Mouse (Mus musculus) hindbrain, embryonic 11.5 days (tissue): Measurements from ENCODE around the gene Gm12216. TPM values are rescaled to one million over a fixed set of nuclear protein-coding genes. Genes with fewer than 3 reads are reported as not detected.
"Not testable (repeated sequence)": the region's sequence is repeated elsewhere in the genome, so short reads cannot be mapped to it uniquely, and the experiment has no call there.

Experiments used
- ATAC-seq: fragments of 200-750 bp; cut with Nextera tagmentation; 2 replicates; pipeline ENCODE4 v1.8.0; 2017; ENCODE audit warnings: mild to moderate bottlenecking, moderate TSS enrichment, moderate library complexity; ENCODE audit not compliant: low FRiP score
- DNase-seq: peaks from one replicate; pipeline ENCODE4 v3.0.0-alpha.2; 2015; ENCODE audit warnings: low spot score
- H3K27ac ChIP-seq: fragments of 300-500 bp; sonication (generic); 2 replicates; pipeline ENCODE4 v1.5.1; 2014; ENCODE audit warnings: mild to moderate bottlenecking, low read depth, low read length
- H3K27me3 ChIP-seq: fragments of 300-500 bp; sonication (generic); 2 replicates; pipeline ENCODE4 v1.6.1; 2014; ENCODE audit warnings: mild to moderate bottlenecking, low read length, moderate library complexity, mixed read lengths; ENCODE audit not compliant: control insufficient read depth, insufficient read depth
- H3K36me3 ChIP-seq: fragments of 300-500 bp; sonication (generic); 2 replicates; pipeline ENCODE4 v1.6.1; 2014; ENCODE audit warnings: mild to moderate bottlenecking, low read length, moderate library complexity, mixed read lengths; ENCODE audit not compliant: control insufficient read depth, insufficient read depth
- H3K4me1 ChIP-seq: fragments of 300-500 bp; sonication (generic); replicated peaks from 2 replicates; pipeline ENCODE4 v1.6.1; 2014; ENCODE audit warnings: low read length, mixed read lengths; ENCODE audit not compliant: control insufficient read depth, insufficient read depth
- H3K4me2 ChIP-seq: fragments of 300-500 bp; sonication (generic); replicated peaks from 2 replicates; pipeline ENCODE4 v1.6.1; 2014; ENCODE audit warnings: mild to moderate bottlenecking, low read depth, low read length
- H3K4me3 ChIP-seq: fragments of 300-500 bp; sonication (generic); 2 replicates; pipeline ENCODE4 v1.5.1; 2014; ENCODE audit warnings: low read depth, low read length
- H3K9ac ChIP-seq: fragments of 300-500 bp; sonication (generic); 2 replicates; pipeline ENCODE4 v1.6.1; 2014; ENCODE audit warnings: low read depth, low read length
- H3K9me3 ChIP-seq: fragments of 300-500 bp; sonication (generic); 2 replicates; pipeline ENCODE4 v1.6.1; 2016; ENCODE audit warnings: low read length; ENCODE audit not compliant: control insufficient read depth
- WGBS: fragments of 180-500 bp; shearing (Covaris S2); extraction: QIAGEN DNeasy Blood & Tissue Kit; methylation state at CpG from one replicate; pipeline ENCODE4 v1.1.7; 2014; 5-methylcytosine and 5-hydroxymethylcytosine counted together
- polyA plus RNA-seq: library from polyadenylated mRNA; unstranded; fragments of >200 nt; fragmentation: Nextera tagmentation; extraction: Ambion mirVana; gene quantifications from 2 replicates; pipeline ENCODE4 v1.2.1, GENCODE M21; 2014

Gene Gm12216
- polyA plus RNA-seq, 1 experiment from 2014 or later = not detected

DNA sequence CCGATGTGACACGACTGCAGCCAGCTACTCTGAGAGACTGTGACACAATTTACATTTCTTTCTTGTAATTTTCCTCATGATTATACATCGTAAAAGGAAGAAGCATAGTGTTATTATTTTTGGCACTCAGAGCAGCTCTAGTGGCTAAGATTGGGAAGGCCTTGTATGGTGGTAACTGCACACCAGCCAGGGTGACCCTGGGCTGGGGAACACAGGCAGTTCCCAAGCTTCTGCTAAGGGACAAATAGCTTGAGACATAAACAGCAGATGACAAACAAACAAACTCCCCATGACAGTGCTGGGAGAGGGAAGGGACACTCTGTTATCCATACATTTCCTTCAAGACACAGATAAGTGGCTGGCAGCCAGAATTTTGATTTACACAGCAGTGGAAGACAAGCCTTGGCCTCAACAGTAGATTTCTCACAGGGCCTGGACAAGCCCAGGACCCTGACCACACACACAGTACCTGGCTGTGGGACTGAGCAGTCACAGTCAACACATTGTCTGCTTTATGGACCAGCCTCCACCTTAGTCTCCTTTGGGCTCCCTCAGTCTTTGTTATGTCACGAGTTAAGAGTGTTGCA lies 5.8 kb upstream of the Gm12216 start:
- not testable (repeated sequence) for H3K4me1 ChIP-seq, H3K9me3 ChIP-seq, ATAC-seq, H3K4me3 ChIP-seq, H3K27ac ChIP-seq, H3K4me2 ChIP-seq, H3K9ac ChIP-seq, DNase-seq, H3K27me3 ChIP-seq, H3K36me3 ChIP-seq
- 87% methylated on average over 1 of the region's 4 CpGs for WGBS

DNA sequence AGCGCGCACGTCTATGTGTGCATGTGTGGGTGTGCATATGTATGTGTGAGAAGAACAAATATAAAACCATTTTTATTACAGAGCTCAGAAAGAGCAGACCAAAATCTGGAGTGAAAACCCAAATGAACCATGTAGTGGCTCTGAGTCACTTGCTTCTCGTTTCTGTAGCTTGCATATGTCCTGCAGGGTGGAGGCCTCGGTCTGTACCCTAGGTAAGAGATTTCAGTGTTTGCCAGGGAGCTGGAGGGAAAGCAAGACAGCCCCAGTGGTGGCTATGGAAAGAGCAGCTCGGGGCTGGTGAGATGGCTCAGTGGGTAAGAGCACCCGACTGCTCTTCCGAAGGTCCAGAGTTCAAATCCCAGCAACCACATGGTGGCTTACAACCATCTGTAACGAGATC lies 1.9 kb upstream of the Gm12216 start:
- not testable (repeated sequence) for H3K27ac ChIP-seq, H3K9me3 ChIP-seq, DNase-seq, ATAC-seq, H3K9ac ChIP-seq, H3K4me1 ChIP-seq, H3K36me3 ChIP-seq, H3K4me2 ChIP-seq, H3K27me3 ChIP-seq, H3K4me3 ChIP-seq
- 82% methylated on average over 8 of the region's 9 CpGs for WGBS

DNA sequence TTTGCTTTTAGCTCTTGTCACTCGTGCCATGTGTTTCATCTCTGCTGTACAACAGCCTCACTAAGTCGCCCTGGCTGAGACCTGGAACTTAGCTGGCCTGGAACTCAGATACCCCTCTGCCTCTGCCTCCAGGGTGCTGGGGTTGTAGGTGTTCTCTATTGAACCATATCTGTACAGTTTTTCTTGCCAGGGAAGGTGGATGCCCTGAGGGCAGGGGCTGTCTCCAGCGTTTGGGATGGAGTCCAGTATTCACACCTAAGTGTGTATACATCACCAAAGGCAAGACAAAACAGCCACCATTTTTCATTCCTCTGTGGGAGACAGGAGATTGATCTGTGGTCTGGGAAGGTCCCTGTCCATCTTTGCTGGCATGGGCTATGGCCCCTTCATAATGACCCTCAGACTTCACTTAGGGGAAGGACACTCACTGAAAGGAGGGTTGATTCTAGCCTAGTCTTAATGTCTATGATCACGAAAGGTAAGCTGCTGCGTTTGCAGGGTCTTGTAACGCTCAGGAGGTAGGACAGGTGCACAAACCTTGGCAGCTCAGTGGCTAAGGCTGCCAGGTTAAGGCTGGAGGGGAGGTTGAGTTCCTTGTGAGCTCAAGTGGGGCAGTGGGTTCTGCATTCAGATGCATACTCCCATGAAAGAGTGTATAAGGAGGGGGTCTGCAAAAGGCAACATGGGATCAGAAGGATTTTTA lies 847 bp downstream of the Gm12216 start:
- peaks cover 2% of the 10 kb centered on the region; the same call in 1 of the 2 replicates for H3K27me3 ChIP-seq
- no peaks in the 10 kb centered on the region for H3K4me1 ChIP-seq
- H3K9me3 ChIP-seq = no peaks in the 10 kb centered on the region
- 77% methylated on average over 6 of the region's 6 CpGs for WGBS
- no peak overlapping the region for H3K9ac ChIP-seq
- ATAC-seq = no peak
- DNase-seq = no peak
- no peak overlapping the region for H3K4me3 ChIP-seq
- H3K36me3 ChIP-seq = no peaks in the 10 kb centered on the region
- no peak overlapping the region for H3K27ac ChIP-seq
- no peak overlapping the region for H3K4me2 ChIP-seq

DNA sequence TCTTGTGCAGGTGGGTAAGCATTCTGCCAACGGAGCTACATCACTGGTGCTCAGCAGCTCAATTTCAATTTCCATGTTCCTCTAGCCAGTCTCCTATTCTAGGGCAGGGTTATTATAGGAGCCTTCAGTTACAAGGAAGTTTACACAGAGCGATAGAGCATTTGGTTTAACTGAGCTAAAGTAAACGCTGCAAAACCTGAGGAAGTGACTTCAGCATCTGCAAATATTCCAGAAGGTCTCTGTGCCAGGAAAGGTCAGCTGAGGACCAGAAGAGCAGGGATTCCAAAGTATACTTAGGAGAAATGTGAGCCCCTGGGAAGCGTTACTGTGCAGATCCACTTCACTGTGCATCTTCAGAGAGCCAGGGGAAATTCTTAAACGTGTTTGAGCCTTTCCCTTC lies 5.4 kb downstream of the Gm12216 start:
- Histone ChIP-seq H3K9me3 (no peaks in the 10 kb centered on the region), H3K4me1 (no peaks in the 10 kb centered on the region), H3K27me3 (peaks cover 2% of the 10 kb centered on the region; the same call in 1 of the 2 replicates), H3K4me2 (no peak overlapping the region), H3K27ac (no peak overlapping the region), H3K36me3 (no peaks in the 10 kb centered on the region), H3K4me3 (no peak overlapping the region), H3K9ac (no peak overlapping the region)
- ATAC-seq = no peak
- no peak for DNase-seq
- WGBS = 63% methylated on average over 5 of the region's 5 CpGs

DNA sequence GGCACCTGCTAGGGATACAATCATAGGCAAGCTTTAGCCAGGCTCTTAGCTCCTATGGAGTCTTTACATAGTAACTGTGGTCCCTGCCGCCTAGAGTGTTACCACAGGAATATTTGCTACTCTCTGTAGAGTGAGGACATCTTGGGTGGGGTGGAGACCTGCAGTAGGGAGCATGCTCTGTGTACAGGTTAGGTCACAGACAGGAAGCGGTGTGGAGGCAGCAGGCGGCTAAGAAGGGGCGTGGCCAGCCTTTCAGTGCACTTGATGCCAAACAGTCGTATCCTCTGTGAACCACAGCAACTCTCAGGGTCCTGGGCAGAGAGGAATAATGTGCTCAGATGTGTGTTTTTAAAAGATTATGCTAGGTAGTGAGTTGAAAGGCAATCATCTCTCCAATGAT lies 7.3 kb downstream of the Gm12216 start:
- 64% methylated on average over 5 of the region's 5 CpGs for WGBS
- no peak for ATAC-seq
- H3K9ac ChIP-seq = no peak overlapping the region
- H3K9me3 ChIP-seq = no peaks in the 10 kb centered on the region
- no peak for DNase-seq
- H3K27me3 ChIP-seq = no peaks in the 10 kb centered on the region
- H3K4me3 ChIP-seq = no peak overlapping the region
- no peak overlapping the region for H3K4me2 ChIP-seq
- H3K36me3 ChIP-seq = no peaks in the 10 kb centered on the region
- no peaks in the 10 kb centered on the region for H3K4me1 ChIP-seq
- H3K27ac ChIP-seq = no peak overlapping the region

DNA sequence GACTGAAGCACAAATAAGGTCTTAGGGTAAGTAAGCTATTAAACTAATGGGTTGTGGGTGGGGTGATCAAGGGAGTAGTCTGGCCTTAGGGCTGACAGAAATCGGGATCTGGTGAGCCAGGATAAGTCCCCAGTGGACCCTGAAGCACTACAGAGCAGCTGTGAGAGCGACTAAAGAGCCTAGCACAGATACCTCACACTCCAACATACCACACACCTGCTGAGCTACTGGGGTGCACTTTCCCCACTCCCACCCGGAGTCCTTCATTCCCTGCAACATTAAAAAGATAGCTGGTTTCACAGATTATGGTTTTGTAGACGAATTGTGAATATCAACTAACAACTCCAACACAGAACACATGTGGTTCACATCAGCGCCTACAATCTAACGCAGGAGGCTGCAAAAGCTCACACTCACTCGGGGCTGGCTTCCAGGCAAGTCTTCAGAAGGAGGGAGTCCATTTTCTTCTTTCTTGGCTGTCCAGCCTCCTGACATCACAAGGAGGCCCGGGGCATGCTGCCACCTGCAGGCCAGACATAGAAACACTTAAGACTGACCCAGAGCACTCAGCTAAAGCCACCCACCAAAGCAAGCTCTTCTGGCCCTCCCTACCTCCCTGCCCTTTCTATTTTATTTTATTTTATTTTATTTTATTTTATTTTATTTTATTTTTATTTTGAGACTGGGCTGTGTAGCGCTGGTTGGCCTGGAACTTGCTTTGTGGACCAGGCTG lies 9.3 kb downstream of the Gm12216 start:
- Histone ChIP-seq H3K27me3 (no peaks in the 10 kb centered on the region), H3K27ac (no peak overlapping the region), H3K9me3 (no peaks in the 10 kb centered on the region), H3K4me2 (no peak overlapping the region), H3K4me1 (no peaks in the 10 kb centered on the region), H3K4me3 (no peak overlapping the region), H3K36me3 (no peaks in the 10 kb centered on the region), H3K9ac (0 out of 2 replicates have a peak overlapping the region, but pooled peaks have one; percentile 11)
- ATAC-seq = no peak
- peak; percentile 83 for DNase-seq
- 32% methylated on average over 9 of the region's 9 CpGs for WGBS

DNA sequence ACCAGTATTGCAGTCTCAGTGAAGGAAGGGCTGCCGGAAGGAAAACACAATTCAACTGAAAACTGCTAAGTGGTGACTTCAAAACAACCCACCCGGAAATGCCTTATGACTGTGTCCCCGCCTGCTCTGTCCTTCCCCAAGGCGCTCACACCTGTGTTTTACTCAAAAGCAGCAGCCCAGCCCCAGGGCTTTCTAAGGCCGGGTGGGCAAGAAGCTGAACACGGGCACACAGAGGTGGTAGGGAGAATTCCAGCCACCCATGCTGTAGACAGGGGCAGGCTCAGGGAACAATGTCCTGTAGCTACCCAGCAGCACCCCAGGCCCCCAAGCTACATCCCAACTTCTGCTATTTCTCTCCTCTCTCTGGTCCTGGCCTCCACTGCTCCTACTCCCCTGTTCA lies 13.4 kb downstream of the Gm12216 start:
- Histone ChIP-seq H3K27ac (no peak overlapping the region), H3K9ac (no peak overlapping the region), H3K27me3 (no peaks in the 10 kb centered on the region), H3K4me3 (no peak overlapping the region), H3K9me3 (no peaks in the 10 kb centered on the region), H3K4me1 (no peaks in the 10 kb centered on the region), H3K4me2 (no peak overlapping the region), H3K36me3 (no peaks in the 10 kb centered on the region)
- DNase-seq (no peak), ATAC-seq (no peak)
- 82% methylated on average over 6 of the region's 6 CpGs for WGBS

DNA sequence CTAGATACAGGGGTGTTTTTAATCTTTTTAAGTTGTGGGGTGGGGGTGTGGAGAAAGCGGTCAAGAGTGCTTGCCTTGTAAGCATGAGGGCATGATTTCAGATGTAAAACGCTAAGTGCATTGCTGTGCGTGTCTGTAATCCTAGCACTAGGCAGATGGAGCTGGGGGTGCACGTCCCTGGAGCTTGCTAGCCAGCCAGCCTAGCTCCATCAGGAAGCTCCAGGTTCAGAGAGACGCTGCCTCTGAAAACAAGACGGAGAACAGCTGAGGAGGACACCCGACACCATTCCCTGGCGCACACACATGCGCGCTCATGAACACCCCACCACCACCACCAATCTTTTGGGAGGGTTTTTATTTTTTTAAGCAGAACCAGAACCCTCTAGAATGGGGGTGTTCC lies 15.9 kb downstream of the Gm12216 start:
- Histone ChIP-seq H3K4me3 (no peak overlapping the region), H3K9ac (no peak overlapping the region), H3K9me3 (no peaks in the 10 kb centered on the region), H3K27me3 (no peaks in the 10 kb centered on the region), H3K4me2 (no peak overlapping the region), H3K4me1 (no peaks in the 10 kb centered on the region), H3K27ac (no peak overlapping the region), H3K36me3 (no peaks in the 10 kb centered on the region)
- ATAC-seq (no peak), DNase-seq (no peak)
- WGBS = 69% methylated on average over 10 of the region's 10 CpGs
